Mouse (Mus musculus) adrenal gland, postnatal 10 days (tissue): ENCODE measurements around the gene Tdrd6. TPM values are rescaled to one million over a fixed set of nuclear protein-coding genes. Genes with fewer than 3 reads are reported as not detected.

ENCODE experiments used
- DNase-seq: peaks from one replicate; pipeline ENCODE4 v3.0.0; 2021; ENCODE audit warnings: mixed read lengths
- long read RNA-seq, 2 experiments: library from polyadenylated mRNA; stranded (forward); transcript quantifications; one replicate each; pipeline ENCODE4 v2.0.0; 2021
- total RNA-seq, 2 experiments: library from RNA; stranded (reverse); gene quantifications; 2 replicates each; pipeline ENCODE4 v1.2.3; 2021

Tdrd6 gene
- total RNA-seq: not detected
- long read RNA-seq, experiment 1: 0 reads
- long read RNA-seq, experiment 2: 0 reads

DNA sequence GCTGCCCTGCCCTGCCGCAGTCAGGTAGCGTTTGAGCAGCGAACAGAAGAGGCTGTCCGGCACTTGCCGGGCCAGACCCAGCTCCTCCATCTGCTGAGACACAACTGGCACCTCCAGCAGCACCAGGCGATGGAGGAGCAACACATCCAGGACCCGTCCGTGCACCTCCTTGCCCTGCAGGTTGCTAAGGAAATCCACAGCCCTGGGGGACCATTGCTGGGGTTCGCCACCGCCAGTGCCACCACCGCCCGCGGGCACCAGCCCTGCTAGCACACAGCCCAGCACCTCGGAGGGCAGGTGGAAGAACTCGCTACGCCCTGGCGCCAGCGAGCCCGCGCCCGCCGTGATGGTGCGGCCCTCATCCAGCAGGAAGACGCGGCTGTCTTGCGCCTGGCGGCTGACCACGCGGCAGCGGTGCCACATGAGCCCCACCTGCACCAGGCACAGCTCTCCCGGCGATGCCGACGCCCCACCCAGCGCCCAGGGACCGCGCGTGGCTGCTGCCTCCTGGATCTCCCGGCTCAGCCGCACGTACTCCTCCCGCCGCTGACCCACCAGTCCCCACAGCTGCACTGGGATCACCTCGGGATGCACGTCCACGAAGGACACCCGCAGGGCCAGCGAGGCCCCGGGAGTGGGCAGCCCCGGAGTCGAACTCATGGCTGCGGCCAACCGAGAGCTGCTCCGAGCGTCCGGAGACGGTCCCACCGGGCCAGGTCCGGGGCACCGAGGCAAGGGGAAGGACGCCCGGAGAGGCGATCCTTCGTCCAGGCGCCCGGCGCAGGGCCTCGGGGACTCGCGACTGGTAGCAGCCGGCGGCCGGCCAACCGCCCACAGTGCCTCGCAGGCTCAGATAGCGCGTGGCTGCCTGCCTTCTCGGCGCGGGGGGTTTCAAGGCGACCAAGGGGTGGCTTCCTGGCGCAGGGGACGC, at the start of gene Tdrd6:
Tdrd6 (minus strand) TSS at position 804 of the 931 bp plus-strand sequence.
- peak; percentile 16 for DNase-seq

- no peak for DNase-seq
Measured at GRCm38 (mm10) chr17:43677317-43677716, 47.2 kb upstream of the Tdrd6 start.

DNA sequence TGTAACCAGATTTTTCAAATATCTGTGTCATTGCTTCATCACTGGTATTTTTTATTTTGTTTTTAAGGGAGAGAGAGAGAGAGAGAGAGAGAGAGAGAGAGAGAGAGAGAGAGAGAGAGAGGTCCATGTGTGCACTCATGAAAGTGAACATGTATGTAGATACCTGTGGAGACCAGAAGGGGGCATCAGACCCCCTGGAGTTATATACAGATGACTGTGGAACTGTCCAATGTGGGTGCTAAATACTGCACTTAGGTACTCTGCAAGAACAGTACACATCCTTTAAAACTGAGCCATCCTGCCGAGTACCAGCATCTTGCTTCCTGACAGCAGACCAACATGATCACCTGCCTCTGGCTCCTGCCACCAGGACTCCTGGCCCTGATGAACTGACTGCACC, 46.1 kb upstream of the Tdrd6 start:
- DNase-seq: no peak

- DNase-seq: peak; percentile 13
Measured at GRCm38 (mm10) chr17:43675228-43675627, 45.1 kb upstream of the Tdrd6 start.

GRCm38 (mm10) chr17:43671907-43672306, 41.8 kb upstream of the Tdrd6 start:
- no peak for DNase-seq

GRCm38 (mm10) chr17:43669145-43669695, 39.1 kb upstream of the Tdrd6 start:
- DNase-seq: peak; percentile 19

GRCm38 (mm10) chr17:43667290-43667843, 37.3 kb upstream of the Tdrd6 start, which contains the start of gene Cyp39a1:
TSS of gene Cyp39a1 (plus strand) at chr17:43667425.
- DNase-seq: no peak

DNA sequence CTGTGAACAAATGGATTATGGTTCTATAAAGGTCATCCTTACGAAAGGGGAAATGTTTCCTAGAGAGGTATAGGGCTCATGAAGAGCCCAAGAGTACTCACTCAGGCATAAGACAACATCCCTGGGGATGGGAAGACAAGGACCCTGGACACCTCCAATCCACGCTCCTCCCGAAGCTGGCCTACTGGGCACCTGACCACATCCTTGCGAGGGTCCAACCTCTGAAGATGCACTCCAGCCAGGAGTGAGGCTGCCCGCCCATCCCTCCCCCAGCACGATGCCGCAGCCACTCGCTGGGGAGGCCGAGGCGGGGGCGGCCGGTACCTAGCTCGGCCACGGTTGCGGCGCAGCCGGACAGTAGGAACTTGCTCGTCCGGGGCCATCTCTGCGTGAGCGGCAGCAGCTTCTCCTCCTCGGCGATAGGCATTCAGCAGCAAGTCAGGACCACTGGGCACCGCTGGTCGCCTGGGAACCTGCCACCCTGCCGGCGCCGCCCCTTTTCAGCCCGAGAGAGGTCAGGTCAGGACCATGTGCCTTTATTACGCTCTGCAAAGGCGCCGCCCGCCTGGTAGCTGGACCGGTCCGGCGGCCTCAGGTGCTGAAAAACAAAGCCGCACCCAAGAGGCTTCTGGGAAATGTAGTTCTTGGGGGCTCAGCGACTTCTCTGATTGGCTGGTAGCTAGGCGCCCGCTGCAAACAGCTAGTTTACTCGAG, 36.6 kb upstream of the Tdrd6 start, which contains the start of gene Slc25a27:
Slc25a27 (minus strand) TSS at position 639 of the 714 bp plus-strand sequence.
- peak; percentile 89 for DNase-seq

- no peak for DNase-seq
Measured at GRCm38 (mm10) chr17:43651314-43652046, 21.4 kb upstream of the Tdrd6 start.

GRCm38 (mm10) chr17:43649641-43650436, 19.7 kb upstream of the Tdrd6 start:
- no peak for DNase-seq

- no peak for DNase-seq
Measured at GRCm38 (mm10) chr17:43646925-43647324, 16.8 kb upstream of the Tdrd6 start.

DNA sequence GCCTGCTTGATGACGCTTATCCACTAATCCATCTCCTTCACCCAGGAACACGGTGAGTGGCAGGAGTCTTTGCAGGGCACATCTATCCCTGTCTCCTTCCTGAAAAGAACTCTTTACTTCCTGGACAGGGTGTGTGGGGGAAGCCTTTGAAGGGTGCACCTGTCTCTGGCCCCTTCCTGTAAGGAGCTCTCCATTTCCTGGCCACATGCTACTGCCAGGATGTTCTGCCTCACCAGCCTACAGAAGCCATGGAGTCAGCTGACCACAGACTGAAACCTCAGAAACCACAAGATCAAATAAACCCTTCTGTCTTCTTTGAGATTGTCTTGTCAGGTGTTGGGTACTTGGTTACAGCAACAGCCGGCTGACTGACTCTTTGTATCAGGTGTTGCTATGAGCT, 15.0 kb upstream of the Tdrd6 start:
- no peak for DNase-seq

- DNase-seq: no peak
Measured at GRCm38 (mm10) chr17:43644375-43644774, 14.3 kb upstream of the Tdrd6 start.

DNA sequence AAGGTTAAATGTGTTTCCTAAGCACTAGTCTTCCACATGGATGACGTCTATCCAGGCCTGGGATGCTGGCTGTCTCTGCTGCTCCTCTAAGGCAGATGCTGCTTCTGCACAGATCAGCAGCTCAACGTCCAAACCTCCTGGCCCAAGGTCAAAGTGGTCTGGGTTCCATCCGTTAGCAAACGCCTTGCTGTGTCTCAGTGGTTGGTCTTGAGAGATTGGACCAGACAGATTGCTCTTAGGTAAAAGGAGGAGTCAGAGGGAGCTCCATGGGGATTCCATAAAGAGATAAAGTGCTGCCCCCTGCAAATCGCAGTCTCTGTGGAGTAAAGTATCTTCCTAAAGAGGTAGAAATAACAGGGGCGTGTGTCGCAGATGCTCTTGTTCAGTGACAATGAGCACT, 13.1 kb upstream of the Tdrd6 start:
- DNase-seq: no peak

- no peak for DNase-seq
Measured at GRCm38 (mm10) chr17:43640825-43641224, 10.7 kb upstream of the Tdrd6 start.

- no peak for DNase-seq
Measured at GRCm38 (mm10) chr17:43637146-43637545, 7.0 kb upstream of the Tdrd6 start.

DNA sequence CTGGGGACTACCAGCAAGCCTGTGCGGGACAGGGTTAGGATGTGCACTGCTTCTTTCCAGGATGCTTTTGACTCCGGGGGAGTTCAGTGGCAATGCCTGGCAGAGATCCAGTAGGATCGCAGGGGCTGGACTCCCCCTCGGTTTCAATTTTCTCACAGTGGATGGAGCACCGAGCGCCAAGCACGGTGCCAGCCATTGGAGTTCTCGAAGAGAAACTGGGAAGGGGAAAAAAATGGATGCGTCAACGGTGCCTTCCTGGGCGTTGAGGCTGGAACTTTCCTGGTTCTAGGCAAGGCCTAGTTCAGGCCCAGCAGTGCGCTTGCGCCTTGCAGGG, 295 bp upstream of the Tdrd6 start:
- DNase-seq: no peak

GRCm38 (mm10) chr17:43629026-43629495, 1.0 kb downstream of the Tdrd6 start:
- DNase-seq: no peak

GRCm38 (mm10) chr17:43628246-43628645, 1.9 kb downstream of the Tdrd6 start:
- DNase-seq: no peak

- no peak for DNase-seq
Measured at GRCm38 (mm10) chr17:43622076-43622475, 8.0 kb downstream of the Tdrd6 start.

DNA sequence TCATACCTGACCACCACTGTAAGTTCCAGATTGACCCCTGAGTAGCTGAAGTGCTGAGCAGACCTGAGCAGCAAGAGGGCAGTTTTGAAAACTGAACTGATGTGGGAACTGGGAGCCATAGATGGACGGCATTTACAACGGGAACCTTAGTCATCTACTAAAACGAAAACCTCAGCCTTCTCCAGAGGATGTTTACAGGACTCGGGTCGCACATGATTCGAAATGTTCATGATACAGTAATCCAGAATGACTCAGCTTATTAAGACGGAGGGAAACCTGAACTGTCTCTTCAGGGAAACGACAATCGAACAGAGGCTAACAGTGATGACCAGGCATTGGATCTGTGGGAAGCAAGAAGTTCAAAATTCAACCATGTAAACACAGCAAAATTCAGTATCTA, 10.9 kb downstream of the Tdrd6 start:
- DNase-seq: no peak
